Mouse (Mus musculus): ENCODE results near the gene Gm21970. TPM values are rescaled to one million over a fixed set of nuclear protein-coding genes. Genes with fewer than 3 reads are reported as not detected.
A peak's percentile ranks its signal among the peaks of the same experiment; 100 is the strongest.

The Gm21970 gene
- not detected for polyA plus RNA-seq (2012; fragmentation: generic; extraction: Trizol)

DNA sequence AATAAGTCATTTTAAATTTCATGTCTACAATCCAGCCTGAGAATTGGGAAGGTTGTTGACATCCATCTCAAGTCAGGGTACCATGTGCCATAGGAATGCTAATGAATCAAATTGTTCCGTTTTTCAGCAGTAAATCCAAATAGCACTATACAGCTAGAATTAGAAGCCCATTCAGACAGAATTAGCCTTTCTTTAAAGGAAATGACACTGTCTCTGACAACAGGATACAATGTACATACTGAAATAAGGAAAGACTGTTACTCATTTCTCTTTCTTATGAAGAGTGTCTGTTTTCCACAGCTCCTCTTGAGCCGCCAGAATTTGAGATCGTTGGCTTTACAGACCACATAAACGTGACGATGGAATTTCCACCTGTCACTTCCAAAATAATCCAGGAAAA lies at the start of gene Gm21970:
Gm21970 (plus strand) TSS at position 301 of the 400 bp plus-strand sequence.
- Histone ChIP-seq H3ac (ENCODE audit: control insufficient read depth, insufficient read length) (no peak within 1 kb of the TSS), H3K79me2 (ENCODE audit: control insufficient read depth, insufficient read depth) (no peaks in the 10 kb centered on the region), H3K4me2 (ENCODE audit: low read depth) (no peak within 1 kb of the TSS), H3K4me3 (no peak within 1 kb of the TSS), H3K36me3 (ENCODE audit: control insufficient read depth, insufficient read depth) (peaks cover 35% of the 10 kb centered on the region), H3K27me3 (ENCODE audit: control insufficient read depth, insufficient read depth, insufficient read length) (no peaks in the 10 kb centered on the region)
- TF ChIP-seq USF1 (IDR thresholded peaks at IDR 0.05; ENCODE audit: low read depth) (no peak), POLR2AphosphoS2 (IDR thresholded peaks at IDR 0.05; ENCODE audit: insufficient read length, low read depth) (no peak), REST (IDR thresholded peaks at IDR 0.05; ENCODE audit: insufficient read depth, insufficient read length) (no peak), CEBPB (IDR thresholded peaks at IDR 0.05; ENCODE audit: insufficient read depth, poor library complexity, severe bottlenecking) (no peak), MAX (IDR thresholded peaks at IDR 0.05; ENCODE audit: low read depth) (no peak), MYOG (IDR thresholded peaks at IDR 0.05; ENCODE audit: control insufficient read depth in 1 of 3, insufficient read depth in 1 of 3, insufficient read length in 2 of 3, low read depth in 2 of 3) (no peak), E2F4 (IDR thresholded peaks at IDR 0.05; ENCODE audit: insufficient read depth) (no peak), MYOD1 (IDR thresholded peaks at IDR 0.05; ENCODE audit: control insufficient read depth in 1 of 3, insufficient read length in 2 of 3, low read depth in 2 of 3) (no peak), SRF (IDR thresholded peaks at IDR 0.05; ENCODE audit: control insufficient read depth, insufficient read length, low read depth) (no peak), TCF3 (IDR thresholded peaks at IDR 0.05; ENCODE audit: insufficient read length, low read depth) (no peak), TCF12 (IDR thresholded peaks at IDR 0.05; ENCODE audit: insufficient read depth, poor library complexity, severe bottlenecking) (no peak), POLR2A (IDR thresholded peaks at IDR 0.05; ENCODE audit: insufficient read length, low read depth) (no peak)

- Histone ChIP-seq H3ac (ENCODE audit: control insufficient read depth, insufficient read length) (peak overlapping the region; percentile 43), H3K4me2 (ENCODE audit: low read depth) (no peak overlapping the region), H3K4me3 (no peak overlapping the region), H3K36me3 (ENCODE audit: control insufficient read depth, insufficient read depth) (no peaks in the 10 kb centered on the region), H3K27me3 (ENCODE audit: control insufficient read depth, insufficient read depth, insufficient read length) (peaks cover 28% of the 10 kb centered on the region), H3K79me2 (ENCODE audit: control insufficient read depth, insufficient read depth) (no peaks in the 10 kb centered on the region)
- no peak for TF ChIP-seq MYOG (IDR thresholded peaks at IDR 0.05; ENCODE audit: control insufficient read depth in 1 of 3, insufficient read depth in 1 of 3, insufficient read length in 2 of 3, low read depth in 2 of 3)
- TF ChIP-seq TCF3 (IDR thresholded peaks at IDR 0.05; ENCODE audit: insufficient read length, low read depth): no peak
- TF ChIP-seq REST (IDR thresholded peaks at IDR 0.05; ENCODE audit: insufficient read depth, insufficient read length): no peak
- no peak for TF ChIP-seq TCF12 (IDR thresholded peaks at IDR 0.05; ENCODE audit: insufficient read depth, poor library complexity, severe bottlenecking)
- TF ChIP-seq MAX (IDR thresholded peaks at IDR 0.05; ENCODE audit: low read depth): no peak
- TF ChIP-seq POLR2AphosphoS2 (IDR thresholded peaks at IDR 0.05; ENCODE audit: insufficient read length, low read depth): no peak
- no peak for TF ChIP-seq MYOD1 (IDR thresholded peaks at IDR 0.05; ENCODE audit: control insufficient read depth in 1 of 3, insufficient read length in 2 of 3, low read depth in 2 of 3)
- no peak for TF ChIP-seq SRF (IDR thresholded peaks at IDR 0.05; ENCODE audit: control insufficient read depth, insufficient read length, low read depth)
- no peak for TF ChIP-seq E2F4 (IDR thresholded peaks at IDR 0.05; ENCODE audit: insufficient read depth)
- no peak for TF ChIP-seq CEBPB (IDR thresholded peaks at IDR 0.05; ENCODE audit: insufficient read depth, poor library complexity, severe bottlenecking)
- no peak for TF ChIP-seq POLR2A (IDR thresholded peaks at IDR 0.05; ENCODE audit: insufficient read length, low read depth)
- TF ChIP-seq USF1 (IDR thresholded peaks at IDR 0.05; ENCODE audit: low read depth): no peak
Observed at GRCm38 (mm10) chr16:91346491-91346890, 45.0 kb upstream of the Gm21970 start.

GRCm38 (mm10) chr16:91347491-91348263 lies 43.8 kb upstream of the Gm21970 start:
- Histone ChIP-seq H3ac (ENCODE audit: control insufficient read depth, insufficient read length) (no peak overlapping the region), H3K4me3 (no peak overlapping the region), H3K4me2 (ENCODE audit: low read depth) (no peak overlapping the region), H3K79me2 (ENCODE audit: control insufficient read depth, insufficient read depth) (no peaks in the 10 kb centered on the region), H3K27me3 (ENCODE audit: control insufficient read depth, insufficient read depth, insufficient read length) (peaks cover 28% of the 10 kb centered on the region), H3K36me3 (ENCODE audit: control insufficient read depth, insufficient read depth) (no peaks in the 10 kb centered on the region)
- TF ChIP-seq E2F4 (IDR thresholded peaks at IDR 0.05; ENCODE audit: insufficient read depth): no peak
- no peak for TF ChIP-seq USF1 (IDR thresholded peaks at IDR 0.05; ENCODE audit: low read depth)
- no peak for TF ChIP-seq TCF12 (IDR thresholded peaks at IDR 0.05; ENCODE audit: insufficient read depth, poor library complexity, severe bottlenecking)
- TF ChIP-seq REST (IDR thresholded peaks at IDR 0.05; ENCODE audit: insufficient read depth, insufficient read length): no peak
- TF ChIP-seq CEBPB (IDR thresholded peaks at IDR 0.05; ENCODE audit: insufficient read depth, poor library complexity, severe bottlenecking): no peak
- no peak for TF ChIP-seq POLR2A (IDR thresholded peaks at IDR 0.05; ENCODE audit: insufficient read length, low read depth)
- no peak for TF ChIP-seq SRF (IDR thresholded peaks at IDR 0.05; ENCODE audit: control insufficient read depth, insufficient read length, low read depth)
- TF ChIP-seq MYOD1 (IDR thresholded peaks at IDR 0.05; ENCODE audit: control insufficient read depth in 1 of 3, insufficient read length in 2 of 3, low read depth in 2 of 3): no peak
- no peak for TF ChIP-seq MYOG (IDR thresholded peaks at IDR 0.05; ENCODE audit: control insufficient read depth in 1 of 3, insufficient read depth in 1 of 3, insufficient read length in 2 of 3, low read depth in 2 of 3)
- TF ChIP-seq MAX (IDR thresholded peaks at IDR 0.05; ENCODE audit: low read depth): no peak
- no peak for TF ChIP-seq TCF3 (IDR thresholded peaks at IDR 0.05; ENCODE audit: insufficient read length, low read depth)
- TF ChIP-seq POLR2AphosphoS2 (IDR thresholded peaks at IDR 0.05; ENCODE audit: insufficient read length, low read depth): no peak

DNA sequence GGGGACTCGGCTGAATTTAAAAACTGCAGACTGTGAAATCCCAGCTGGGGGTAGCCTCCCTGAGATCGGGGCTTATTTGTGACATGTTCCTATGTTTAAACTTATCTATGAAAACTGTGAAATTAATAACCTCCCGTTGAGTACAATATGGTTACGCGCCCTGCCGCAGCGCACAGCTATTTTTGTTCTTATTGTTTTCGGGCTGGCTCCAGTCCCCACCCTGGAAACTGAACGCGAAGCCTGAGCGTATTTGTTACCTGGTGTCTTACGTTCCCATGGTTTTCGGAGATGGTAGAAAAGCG lies 43.3 kb upstream of the Gm21970 start:
- no peaks in the 10 kb centered on the region for H3K36me3 ChIP-seq (ENCODE audit: control insufficient read depth, insufficient read depth)
- no peaks in the 10 kb centered on the region for H3K79me2 ChIP-seq (ENCODE audit: control insufficient read depth, insufficient read depth)
- no peak overlapping the region for H3ac ChIP-seq (ENCODE audit: control insufficient read depth, insufficient read length)
- H3K4me2 ChIP-seq (ENCODE audit: low read depth): no peak overlapping the region
- no peak for TF ChIP-seq E2F4 (IDR thresholded peaks at IDR 0.05; ENCODE audit: insufficient read depth)
- no peak for TF ChIP-seq POLR2A (IDR thresholded peaks at IDR 0.05; ENCODE audit: insufficient read length, low read depth)
- no peak for TF ChIP-seq MYOG (IDR thresholded peaks at IDR 0.05; ENCODE audit: control insufficient read depth in 1 of 3, insufficient read depth in 1 of 3, insufficient read length in 2 of 3, low read depth in 2 of 3)
- TF ChIP-seq POLR2AphosphoS2 (IDR thresholded peaks at IDR 0.05; ENCODE audit: insufficient read length, low read depth): no peak
- H3K27me3 ChIP-seq (ENCODE audit: control insufficient read depth, insufficient read depth, insufficient read length): peaks cover 28% of the 10 kb centered on the region
- no peak overlapping the region for H3K4me3 ChIP-seq
